Mouse (Mus musculus): ENCODE measurements around the gene Spata18. TPM values are rescaled to one million over a fixed set of nuclear protein-coding genes. Genes with fewer than 3 reads are reported as not detected.

Gene Spata18
- polyA plus RNA-seq, 1 experiment from 2014 or later, result 0.17 TPM

DNA sequence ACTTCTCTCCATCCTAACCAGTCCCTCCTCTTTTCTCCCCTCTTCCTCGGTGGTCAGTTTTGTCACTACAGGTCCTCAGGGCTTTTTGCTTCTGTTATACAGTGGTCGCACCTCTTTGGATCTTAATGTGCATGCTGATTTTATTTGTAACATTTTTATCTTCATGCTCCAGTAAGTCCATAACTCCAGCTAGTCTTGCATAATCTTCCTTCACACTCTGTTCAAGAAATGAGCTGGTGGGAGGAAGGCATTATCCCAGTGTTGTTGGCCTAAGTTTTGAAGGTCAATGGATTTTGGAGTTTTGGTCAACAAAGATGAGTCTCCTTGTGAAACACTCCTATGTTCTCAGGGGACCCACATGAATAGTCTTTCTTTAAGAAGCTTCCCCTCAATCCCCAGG lies 16.7 kb downstream of the Spata18 start:
- 76% methylated on average over 2 of the region's 2 CpGs for WGBS
- Histone ChIP-seq H3K27ac (ENCODE audit: poor library complexity, severe bottlenecking) (no peak overlapping the region), H3K9me3 (replicated peaks) (no peaks in the 10 kb centered on the region), H3K4me1 (replicated peaks) (no peaks in the 10 kb centered on the region), H3K9ac (no peak overlapping the region), H3K4me2 (no peak overlapping the region), H3K36me3 (no peaks in the 10 kb centered on the region), H3K4me3 (no peak overlapping the region), H3K27me3 (replicated peaks) (peaks cover 5% of the 10 kb centered on the region)
- no peak for ATAC-seq (ENCODE audit: insufficient number of reproducible peaks, low FRiP score)

DNA sequence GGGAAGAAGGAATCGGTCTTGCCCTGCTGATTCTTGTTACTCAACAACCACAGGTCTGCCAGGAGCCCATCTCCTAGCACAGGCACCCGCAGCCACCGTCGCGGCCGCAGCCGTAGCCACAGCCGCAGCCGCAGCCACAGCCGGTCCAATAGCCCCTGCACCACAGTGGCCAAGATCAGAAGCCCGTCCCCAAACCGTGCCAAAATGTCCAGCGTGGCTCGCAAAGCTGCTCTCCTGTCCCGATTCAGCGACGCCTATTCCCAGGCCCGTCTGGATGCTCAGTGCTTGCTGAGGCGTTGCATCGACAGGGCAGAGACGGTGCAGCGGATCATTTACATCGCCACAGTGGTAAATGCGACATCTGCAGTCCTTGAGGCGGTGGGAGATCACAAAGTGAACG lies 18.2 kb downstream of the Spata18 start:
- Histone ChIP-seq H3K27me3 (replicated peaks) (peaks cover 5% of the 10 kb centered on the region), H3K4me1 (replicated peaks) (no peaks in the 10 kb centered on the region), H3K9me3 (replicated peaks) (no peaks in the 10 kb centered on the region), H3K36me3 (no peaks in the 10 kb centered on the region), H3K4me2 (peak overlapping the region; percentile 43), H3K9ac (no peak overlapping the region), H3K27ac (ENCODE audit: poor library complexity, severe bottlenecking) (no peak overlapping the region), H3K4me3 (peak overlapping the region; percentile 5; the same call in 1 of the 2 replicates)
- WGBS, result 45% methylated on average over 26 of the region's 26 CpGs
- ATAC-seq (ENCODE audit: insufficient number of reproducible peaks, low FRiP score), result no peak

DNA sequence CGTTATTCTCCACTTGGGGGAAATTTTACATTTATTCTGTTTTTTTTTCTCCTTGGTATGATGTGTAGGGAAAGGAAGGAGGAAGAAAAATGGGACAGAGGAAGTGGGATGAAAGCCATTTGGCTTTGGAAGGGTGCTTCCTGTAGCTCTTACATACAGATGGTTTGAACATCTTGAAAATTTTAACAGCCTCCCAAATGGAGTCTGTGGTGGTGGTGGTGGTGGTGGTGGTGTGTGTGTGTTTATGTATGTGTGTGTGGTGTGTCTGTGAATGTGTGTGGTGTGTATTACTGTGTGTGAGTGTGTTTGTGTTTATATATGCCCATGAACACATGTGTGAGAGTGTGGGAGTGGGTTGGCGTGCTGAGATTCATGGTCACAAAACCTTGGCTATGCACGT lies 24.4 kb downstream of the Spata18 start:
- ATAC-seq (ENCODE audit: insufficient number of reproducible peaks, low FRiP score), result no peak
- Histone ChIP-seq H3K4me1 (replicated peaks) (no peaks in the 10 kb centered on the region), H3K27me3 (replicated peaks) (no peaks in the 10 kb centered on the region), H3K4me3 (no peak overlapping the region), H3K9me3 (replicated peaks) (no peaks in the 10 kb centered on the region), H3K4me2 (no peak overlapping the region), H3K27ac (ENCODE audit: poor library complexity, severe bottlenecking) (no peak overlapping the region), H3K36me3 (no peaks in the 10 kb centered on the region), H3K9ac (no peak overlapping the region)
- 81% methylated on average over 3 of the region's 3 CpGs for WGBS

DNA sequence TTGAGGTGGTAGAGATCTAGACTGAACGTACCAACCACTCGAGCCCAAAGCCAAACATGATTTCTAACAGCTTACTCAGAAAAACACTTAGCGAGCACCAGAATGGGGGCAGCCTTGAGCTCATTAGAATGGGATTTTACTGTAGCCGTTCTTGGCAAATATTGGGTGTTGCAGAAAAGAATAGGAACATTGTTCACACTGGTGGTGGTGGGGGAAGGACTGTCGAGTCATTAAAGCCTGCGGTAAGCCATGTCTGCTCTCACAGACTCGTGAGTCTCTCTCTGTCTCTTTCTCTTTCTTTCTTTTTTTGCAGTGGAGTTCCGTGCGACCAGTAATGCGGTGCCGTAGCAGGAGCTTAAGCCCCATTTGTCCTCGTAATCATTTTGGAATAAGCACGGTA lies 25.4 kb downstream of the Spata18 start:
- ATAC-seq (ENCODE audit: insufficient number of reproducible peaks, low FRiP score), result no peak
- no peak overlapping the region for H3K4me2 ChIP-seq
- no peak overlapping the region for H3K27ac ChIP-seq (ENCODE audit: poor library complexity, severe bottlenecking)
- no peak overlapping the region for H3K4me3 ChIP-seq
- WGBS, result 74% methylated on average over 13 of the region's 13 CpGs
- no peaks in the 10 kb centered on the region for H3K4me1 ChIP-seq (replicated peaks)
- no peaks in the 10 kb centered on the region for H3K9me3 ChIP-seq (replicated peaks)
- no peaks in the 10 kb centered on the region for H3K27me3 ChIP-seq (replicated peaks)
- no peaks in the 10 kb centered on the region for H3K36me3 ChIP-seq
- no peak overlapping the region for H3K9ac ChIP-seq

DNA sequence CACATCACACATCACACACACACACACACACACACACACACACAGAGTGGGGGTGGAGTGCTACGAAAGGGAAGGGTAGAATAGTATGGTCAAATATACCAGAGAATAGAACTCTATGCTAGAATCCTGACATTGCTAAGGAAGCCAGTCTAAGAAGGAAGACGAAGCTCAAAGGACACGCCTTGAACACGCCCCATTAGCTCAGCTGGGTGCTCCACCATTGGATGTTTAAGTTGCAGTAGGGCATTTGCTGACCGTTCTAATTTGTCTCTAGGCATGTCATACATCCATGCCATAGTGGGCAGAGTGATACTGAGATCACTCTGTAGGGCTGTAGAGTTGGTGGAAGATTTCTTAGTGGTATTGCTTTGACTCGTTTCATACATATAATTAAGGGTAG lies 32.0 kb downstream of the Spata18 start:
- no peaks in the 10 kb centered on the region for H3K9me3 ChIP-seq (replicated peaks)
- H3K4me2 ChIP-seq, result no peak overlapping the region
- no peak overlapping the region for H3K27ac ChIP-seq (ENCODE audit: poor library complexity, severe bottlenecking)
- H3K4me3 ChIP-seq, result no peak overlapping the region
- ATAC-seq (ENCODE audit: insufficient number of reproducible peaks, low FRiP score), result no peak
- no peak overlapping the region for H3K9ac ChIP-seq
- H3K4me1 ChIP-seq (replicated peaks), result peaks cover 16% of the 10 kb centered on the region
- H3K27me3 ChIP-seq (replicated peaks), result no peaks in the 10 kb centered on the region
- 74% methylated on average over 6 of the region's 6 CpGs for WGBS
- H3K36me3 ChIP-seq, result no peaks in the 10 kb centered on the region

DNA sequence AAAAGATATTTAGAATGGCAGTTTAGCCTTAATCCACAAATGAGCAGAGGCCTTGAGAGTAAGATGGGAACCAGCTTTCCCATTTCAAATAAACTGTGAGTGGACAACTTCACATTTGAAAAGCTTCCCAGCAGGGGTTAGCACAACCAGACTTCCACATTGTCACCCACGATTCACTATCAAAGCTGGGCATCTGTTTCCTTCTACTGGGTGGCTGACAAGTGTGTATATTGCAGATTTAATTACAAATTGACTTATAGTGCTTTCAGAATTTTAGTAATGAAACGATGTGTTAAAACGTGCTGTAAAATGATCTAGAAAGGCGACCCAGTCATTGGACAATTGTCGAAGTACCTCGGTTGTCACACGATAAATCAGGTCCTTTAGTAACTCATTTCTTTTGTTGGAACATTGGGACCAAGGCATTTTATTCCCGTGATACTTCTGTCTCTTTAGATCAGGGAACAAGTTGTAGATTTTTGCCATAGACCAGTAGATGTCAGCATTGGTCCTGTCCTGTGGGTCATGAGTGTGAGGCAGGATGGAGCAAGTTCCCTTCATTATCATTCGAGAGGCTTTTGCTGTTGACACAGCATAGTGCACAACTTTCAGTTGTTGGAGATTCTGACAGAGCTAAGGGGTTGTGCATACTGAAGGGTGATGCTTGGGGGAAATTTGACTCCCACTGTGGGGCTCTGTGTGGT lies 32.7 kb downstream of the Spata18 start:
- Histone ChIP-seq H3K4me2 (no peak overlapping the region), H3K36me3 (no peaks in the 10 kb centered on the region), H3K27me3 (replicated peaks) (no peaks in the 10 kb centered on the region), H3K9ac (no peak overlapping the region), H3K27ac (ENCODE audit: poor library complexity, severe bottlenecking) (no peak overlapping the region), H3K4me1 (replicated peaks) (peaks cover 23% of the 10 kb centered on the region), H3K9me3 (replicated peaks) (no peaks in the 10 kb centered on the region), H3K4me3 (no peak overlapping the region)
- WGBS, result 53% methylated on average over 9 of the region's 9 CpGs
- no peak for ATAC-seq (ENCODE audit: insufficient number of reproducible peaks, low FRiP score)

DNA sequence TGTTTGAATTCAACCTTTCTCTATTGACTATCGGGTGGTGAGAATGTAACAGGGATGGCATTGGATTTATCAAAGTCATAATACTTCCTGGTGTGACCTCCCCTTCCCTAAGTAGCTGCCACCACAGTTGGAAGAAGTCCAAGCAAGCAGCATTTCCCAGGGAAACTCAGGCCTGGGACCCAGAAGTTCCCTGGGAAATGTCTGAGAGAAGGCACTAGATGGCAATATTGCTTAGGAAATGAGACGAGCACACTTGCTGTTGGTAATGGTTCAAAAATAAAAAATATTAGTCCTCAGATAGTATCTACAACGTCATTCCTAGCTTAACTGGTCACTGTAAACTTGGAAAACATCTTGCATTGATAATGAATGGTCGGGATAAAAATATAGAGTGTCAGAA lies 35.0 kb downstream of the Spata18 start:
- Histone ChIP-seq H3K9ac (no peak overlapping the region), H3K9me3 (replicated peaks) (no peaks in the 10 kb centered on the region), H3K27me3 (replicated peaks) (no peaks in the 10 kb centered on the region), H3K4me1 (replicated peaks) (peaks cover 44% of the 10 kb centered on the region), H3K4me3 (no peak overlapping the region), H3K27ac (ENCODE audit: poor library complexity, severe bottlenecking) (no peak overlapping the region), H3K36me3 (no peaks in the 10 kb centered on the region), H3K4me2 (no peak overlapping the region)
- 16% methylated on average over 4 of the region's 4 CpGs for WGBS
- no peak for ATAC-seq (ENCODE audit: insufficient number of reproducible peaks, low FRiP score)

DNA sequence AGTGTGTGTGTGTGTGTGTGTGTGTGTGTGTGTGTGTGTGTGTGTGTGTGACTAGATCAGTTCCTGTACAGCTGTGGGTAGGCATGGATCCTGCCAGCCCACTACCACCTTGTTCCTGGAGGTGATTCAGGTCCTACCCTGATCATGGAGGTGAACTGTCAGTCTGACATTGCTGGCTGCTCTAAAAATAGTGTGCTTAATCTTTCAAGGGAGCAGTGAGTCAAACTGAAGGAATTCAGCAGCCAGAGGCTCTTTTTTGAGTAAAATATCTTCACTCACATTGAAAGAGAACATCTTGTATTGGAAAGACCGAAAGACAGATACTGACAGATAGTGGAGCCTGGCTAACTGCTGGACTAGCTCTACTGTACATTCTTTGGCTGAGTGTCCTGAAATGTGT lies 37.4 kb downstream of the Spata18 start:
- H3K4me2 ChIP-seq, result no peak overlapping the region
- no peak overlapping the region for H3K9ac ChIP-seq
- no peak for ATAC-seq (ENCODE audit: insufficient number of reproducible peaks, low FRiP score)
- H3K4me1 ChIP-seq (replicated peaks), result peaks cover 56% of the 10 kb centered on the region
- H3K27ac ChIP-seq (ENCODE audit: poor library complexity, severe bottlenecking), result peak overlapping the region; percentile 67
- no peaks in the 10 kb centered on the region for H3K27me3 ChIP-seq (replicated peaks)
- H3K36me3 ChIP-seq, result no peaks in the 10 kb centered on the region
- WGBS, result 20% methylated on average over 1 of the region's 1 CpGs
- H3K9me3 ChIP-seq (replicated peaks), result no peaks in the 10 kb centered on the region
- H3K4me3 ChIP-seq, result no peak overlapping the region

DNA sequence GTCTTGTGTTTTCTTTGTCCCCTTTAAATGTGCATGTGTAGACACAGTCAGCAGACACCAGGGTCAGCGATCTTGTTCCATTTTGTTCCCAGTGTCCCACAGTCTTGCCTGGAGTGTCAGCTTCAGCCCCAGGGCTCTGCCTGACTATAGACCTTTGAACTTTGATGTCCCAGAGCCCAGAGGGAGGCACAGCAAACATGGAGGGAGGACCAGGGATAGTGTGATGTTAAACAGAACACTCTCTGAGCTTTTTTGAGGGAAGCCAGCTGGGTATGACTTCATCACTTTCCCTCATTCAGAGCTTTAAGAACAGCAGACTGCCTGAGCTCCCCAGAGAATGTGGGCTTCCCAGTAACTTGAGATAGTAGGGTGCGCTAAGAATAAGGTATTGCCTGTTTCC lies 39.0 kb downstream of the Spata18 start:
- H3K27ac ChIP-seq (ENCODE audit: poor library complexity, severe bottlenecking), result peak overlapping the region; percentile 67
- peaks cover 56% of the 10 kb centered on the region for H3K4me1 ChIP-seq (replicated peaks)
- H3K9ac ChIP-seq, result no peak overlapping the region
- H3K36me3 ChIP-seq, result no peaks in the 10 kb centered on the region
- no peak overlapping the region for H3K4me2 ChIP-seq
- 34% methylated on average over 2 of the region's 2 CpGs for WGBS
- H3K4me3 ChIP-seq, result no peak overlapping the region
- H3K27me3 ChIP-seq (replicated peaks), result no peaks in the 10 kb centered on the region
- no peaks in the 10 kb centered on the region for H3K9me3 ChIP-seq (replicated peaks)
- ATAC-seq (ENCODE audit: insufficient number of reproducible peaks, low FRiP score), result 0 out of 2 replicates have a peak, but pooled peaks have one; percentile 29

DNA sequence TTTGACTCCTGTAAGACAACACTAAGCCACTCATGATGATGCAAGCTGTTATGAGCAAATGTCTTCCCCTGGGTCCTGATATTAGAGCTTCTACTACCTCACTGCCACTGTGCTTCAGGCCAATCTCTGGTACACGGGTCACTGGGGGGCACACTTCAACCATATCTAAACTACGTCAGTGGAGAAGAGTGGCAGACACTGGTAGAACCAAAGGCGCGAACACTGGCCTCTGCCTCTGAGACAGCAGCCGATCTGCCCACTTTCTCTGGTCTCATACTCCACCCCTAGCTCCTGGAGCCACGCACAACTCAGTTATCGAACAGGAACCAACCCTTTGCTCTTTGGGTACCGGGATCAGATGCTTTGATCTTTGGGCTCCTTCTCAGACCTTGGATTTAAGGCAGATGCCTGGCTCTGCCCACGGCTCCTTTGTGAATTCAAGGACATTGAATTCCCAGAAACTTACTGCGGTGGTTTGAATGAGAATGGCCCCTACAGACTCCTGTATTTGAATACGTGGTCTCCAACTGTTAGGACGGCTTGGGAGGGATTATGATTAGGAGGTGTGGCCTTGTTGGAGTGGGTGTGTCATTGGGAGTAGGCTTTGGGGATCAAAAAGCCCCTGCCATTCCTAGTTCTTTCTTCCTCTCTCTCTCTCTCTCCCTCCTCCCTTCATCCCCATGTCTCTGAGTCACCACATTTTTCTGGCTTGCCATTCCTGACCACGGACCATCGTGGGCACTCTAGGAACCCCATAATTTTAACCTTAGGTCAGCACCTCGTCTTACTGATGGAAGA lies 40.7 kb downstream of the Spata18 start:
- H3K27me3 ChIP-seq (replicated peaks), result no peaks in the 10 kb centered on the region
- peaks cover 53% of the 10 kb centered on the region for H3K4me1 ChIP-seq (replicated peaks)
- H3K4me3 ChIP-seq, result no peak overlapping the region

DNA sequence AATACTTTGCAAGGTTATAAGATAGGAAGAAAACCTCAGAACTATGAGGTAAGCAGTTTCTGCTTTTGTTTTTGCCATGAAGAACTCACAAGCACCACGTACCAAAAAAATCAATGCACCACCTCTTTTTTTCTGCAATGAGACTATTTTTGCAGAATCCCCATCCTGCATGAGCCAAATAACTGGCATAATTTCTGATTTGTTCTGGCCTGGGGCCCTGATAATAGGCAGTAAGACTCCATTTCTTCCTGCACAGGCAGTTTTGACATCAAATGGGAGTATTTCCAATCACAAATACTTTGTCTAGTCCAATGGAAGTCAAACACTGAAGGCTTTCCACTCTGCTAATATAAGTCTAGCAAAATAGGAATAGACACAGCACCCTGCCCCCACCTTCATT lies 42.6 kb downstream of the Spata18 start:
- H3K27ac ChIP-seq (ENCODE audit: poor library complexity, severe bottlenecking), result no peak overlapping the region
- H3K9me3 ChIP-seq (replicated peaks), result 0 out of 2 replicates have a peak, but pooled peaks cover 3% of the 10 kb centered on the region
- 78% methylated on average over 1 of the region's 1 CpGs for WGBS
- H3K9ac ChIP-seq, result no peak overlapping the region
- H3K4me2 ChIP-seq, result no peak overlapping the region
- no peak for ATAC-seq (ENCODE audit: insufficient number of reproducible peaks, low FRiP score)
- H3K36me3 ChIP-seq, result no peaks in the 10 kb centered on the region
- peaks cover 34% of the 10 kb centered on the region for H3K4me1 ChIP-seq (replicated peaks)
- H3K4me3 ChIP-seq, result no peak overlapping the region
- H3K27me3 ChIP-seq (replicated peaks), result no peaks in the 10 kb centered on the region

More for the DNA sequence above, 40.7 kb downstream of the Spata18 start:
- no peaks in the 10 kb centered on the region for H3K36me3 ChIP-seq
- no peak overlapping the region for H3K9ac ChIP-seq
- no peak for ATAC-seq (ENCODE audit: insufficient number of reproducible peaks, low FRiP score)
- no peak overlapping the region for H3K27ac ChIP-seq (ENCODE audit: poor library complexity, severe bottlenecking)
- WGBS, result 38% methylated on average over 15 of the region's 15 CpGs
- H3K4me2 ChIP-seq, result no peak overlapping the region
- H3K9me3 ChIP-seq (replicated peaks), result no peaks in the 10 kb centered on the region

All from heart, embryonic 12.5 days (tissue).